Mouse (Mus musculus) T-cell, adult 2 months (primary cell): Measurements from ENCODE around the gene Enc1.

Experiments
- DNase-seq: peaks from one replicate; pipeline ENCODE4 v3.0.0; 2022; ENCODE audit warnings: low spot score

Gene Enc1

GRCm38 (mm10) chr13:97227795-97228194 is 13.1 kb upstream of the Enc1 start:
- no peak for DNase-seq

GRCm38 (mm10) chr13:97230101-97230500 is 10.8 kb upstream of the Enc1 start:
- DNase-seq, result no peak

- DNase-seq, result no peak
These were observed 7.8 kb upstream of the Enc1 start for GRCm38 (mm10) chr13:97233092-97233491.

- DNase-seq, result peak; percentile 83
These were observed 6.0 kb upstream of the Enc1 start for GRCm38 (mm10) chr13:97234785-97235417.

- no peak for DNase-seq
These were observed 5.0 kb upstream of the Enc1 start for GRCm38 (mm10) chr13:97235911-97236310.

- DNase-seq, result no peak
These were observed 3.2 kb upstream of the Enc1 start for GRCm38 (mm10) chr13:97237700-97238099.

GRCm38 (mm10) chr13:97238181-97238981 is 2.5 kb upstream of the Enc1 start:
- DNase-seq, result peak; percentile 68

- DNase-seq, result peak; percentile 47
These were observed 1.3 kb upstream of the Enc1 start for GRCm38 (mm10) chr13:97239343-97240180.

- DNase-seq, result peak; percentile 58
These were observed 483 bp upstream of the Enc1 start for GRCm38 (mm10) chr13:97240279-97240964.

- no peak for DNase-seq
These were observed 929 bp downstream of the Enc1 start for GRCm38 (mm10) chr13:97241787-97242280.

- no peak for DNase-seq
These were observed 1.8 kb downstream of the Enc1 start for GRCm38 (mm10) chr13:97242716-97243115.

- no peak for DNase-seq
These were observed 3.2 kb downstream of the Enc1 start for GRCm38 (mm10) chr13:97243962-97244711.

- no peak for DNase-seq
These were observed 3.8 kb downstream of the Enc1 start for GRCm38 (mm10) chr13:97244712-97245105.

GRCm38 (mm10) chr13:97245157-97245556 is 4.3 kb downstream of the Enc1 start:
- no peak for DNase-seq

- DNase-seq, result no peak
These were observed 5.3 kb downstream of the Enc1 start for GRCm38 (mm10) chr13:97246217-97246616.

- no peak for DNase-seq
These were observed 6.8 kb downstream of the Enc1 start for GRCm38 (mm10) chr13:97247754-97248153.

GRCm38 (mm10) chr13:97249051-97249461 is 8.2 kb downstream of the Enc1 start:
- peak; percentile 3 for DNase-seq

GRCm38 (mm10) chr13:97249507-97250078 is 8.7 kb downstream of the Enc1 start:
- peak; percentile 41 for DNase-seq

GRCm38 (mm10) chr13:97250148-97250547 is 9.2 kb downstream of the Enc1 start:
- no peak for DNase-seq

GRCm38 (mm10) chr13:97250551-97251380 is 9.9 kb downstream of the Enc1 start:
- no peak for DNase-seq
